Mouse (Mus musculus): ENCODE results near the gene B4galnt3. TPM values are rescaled to one million over a fixed set of nuclear protein-coding genes. Genes with fewer than 3 reads are reported as not detected.

The B4galnt3 gene
- polyA plus RNA-seq, 1 experiment from 2014 or later, result 0.29 TPM

- H3K4me3 ChIP-seq (replicated peaks), result no peak overlapping the region
- no peaks in the 10 kb centered on the region for H3K36me3 ChIP-seq
- no peak overlapping the region for H3K9ac ChIP-seq
- H3K27ac ChIP-seq, result no peak overlapping the region
- H3K4me1 ChIP-seq (replicated peaks), result no peaks in the 10 kb centered on the region
- no peaks in the 10 kb centered on the region for H3K27me3 ChIP-seq
- WGBS (ENCODE audit: insufficient replicate concordance), result 63% methylated on average over 8 of the region's 8 CpGs
- no peak for DNase-seq
- no peaks in the 10 kb centered on the region for H3K9me3 ChIP-seq (replicated peaks)
- H3K4me2 ChIP-seq, result no peak overlapping the region
- ATAC-seq (ENCODE audit: low read depth), result no peak
Observed at GRCm38 (mm10) chr6:120243250-120243649, 51.1 kb downstream of the B4galnt3 start.

GRCm38 (mm10) chr6:120242530-120242929 is 51.8 kb downstream of the B4galnt3 start:
- DNase-seq, result no peak
- H3K4me1 ChIP-seq (replicated peaks), result no peaks in the 10 kb centered on the region
- no peaks in the 10 kb centered on the region for H3K36me3 ChIP-seq
- no peak overlapping the region for H3K9ac ChIP-seq
- H3K9me3 ChIP-seq (replicated peaks), result no peaks in the 10 kb centered on the region
- H3K27ac ChIP-seq, result no peak overlapping the region
- no peaks in the 10 kb centered on the region for H3K27me3 ChIP-seq
- H3K4me3 ChIP-seq (replicated peaks), result no peak overlapping the region
- WGBS (ENCODE audit: insufficient replicate concordance), result 64% methylated on average over 8 of the region's 8 CpGs
- ATAC-seq (ENCODE audit: low read depth), result no peak
- H3K4me2 ChIP-seq, result no peak overlapping the region

GRCm38 (mm10) chr6:120241453-120241852 is 52.9 kb downstream of the B4galnt3 start:
- Histone ChIP-seq H3K27me3 (no peaks in the 10 kb centered on the region), H3K9me3 (replicated peaks) (no peaks in the 10 kb centered on the region), H3K4me2 (no peak overlapping the region), H3K27ac (no peak overlapping the region), H3K4me1 (replicated peaks) (no peaks in the 10 kb centered on the region), H3K36me3 (no peaks in the 10 kb centered on the region), H3K4me3 (replicated peaks) (no peak overlapping the region), H3K9ac (no peak overlapping the region)
- DNase-seq (no peak), ATAC-seq (ENCODE audit: low read depth) (no peak)
- 83% methylated on average over 12 of the region's 12 CpGs for WGBS (ENCODE audit: insufficient replicate concordance)

- Histone ChIP-seq H3K27ac (no peak overlapping the region), H3K4me1 (replicated peaks) (no peaks in the 10 kb centered on the region), H3K4me2 (no peak overlapping the region), H3K4me3 (replicated peaks) (no peak overlapping the region), H3K36me3 (no peaks in the 10 kb centered on the region), H3K9ac (no peak overlapping the region), H3K9me3 (replicated peaks) (no peaks in the 10 kb centered on the region), H3K27me3 (no peaks in the 10 kb centered on the region)
- DNase-seq (no peak), ATAC-seq (ENCODE audit: low read depth) (no peak)
- WGBS (ENCODE audit: insufficient replicate concordance), result 51% methylated on average over 5 of the region's 5 CpGs
Observed at GRCm38 (mm10) chr6:120240461-120240860, 53.9 kb downstream of the B4galnt3 start.

GRCm38 (mm10) chr6:120235874-120236273 is 58.5 kb downstream of the B4galnt3 start:
- no peak overlapping the region for H3K27ac ChIP-seq
- H3K27me3 ChIP-seq, result peaks cover 9% of the 10 kb centered on the region; the same call in 1 of the 2 replicates
- no peak overlapping the region for H3K4me2 ChIP-seq
- no peaks in the 10 kb centered on the region for H3K9me3 ChIP-seq (replicated peaks)
- DNase-seq, result no peak
- 58% methylated on average over 7 of the region's 7 CpGs for WGBS (ENCODE audit: insufficient replicate concordance)
- H3K4me3 ChIP-seq (replicated peaks), result no peak overlapping the region
- H3K4me1 ChIP-seq (replicated peaks), result no peaks in the 10 kb centered on the region
- no peaks in the 10 kb centered on the region for H3K36me3 ChIP-seq
- H3K9ac ChIP-seq, result no peak overlapping the region
- no peak for ATAC-seq (ENCODE audit: low read depth)

- 76% methylated on average over 6 of the region's 6 CpGs for WGBS (ENCODE audit: insufficient replicate concordance)
- no peak overlapping the region for H3K4me2 ChIP-seq
- ATAC-seq (ENCODE audit: low read depth) (no peak), DNase-seq (no peak)
- no peaks in the 10 kb centered on the region for H3K4me1 ChIP-seq (replicated peaks)
- H3K27ac ChIP-seq, result no peak overlapping the region
- no peaks in the 10 kb centered on the region for H3K36me3 ChIP-seq
- H3K27me3 ChIP-seq, result peaks cover 9% of the 10 kb centered on the region; the same call in 1 of the 2 replicates
- H3K9ac ChIP-seq, result no peak overlapping the region
- no peaks in the 10 kb centered on the region for H3K9me3 ChIP-seq (replicated peaks)
- no peak overlapping the region for H3K4me3 ChIP-seq (replicated peaks)
Observed at GRCm38 (mm10) chr6:120232885-120233284, 61.5 kb downstream of the B4galnt3 start.

- DNase-seq (no peak), ATAC-seq (ENCODE audit: low read depth) (no peak)
- Histone ChIP-seq H3K9ac (no peak overlapping the region), H3K9me3 (replicated peaks) (no peaks in the 10 kb centered on the region), H3K4me2 (no peak overlapping the region), H3K27me3 (peaks cover 13% of the 10 kb centered on the region; the same call in 1 of the 2 replicates), H3K36me3 (no peaks in the 10 kb centered on the region), H3K27ac (no peak overlapping the region), H3K4me1 (replicated peaks) (no peaks in the 10 kb centered on the region), H3K4me3 (replicated peaks) (no peak overlapping the region)
- WGBS (ENCODE audit: insufficient replicate concordance), result 40% methylated on average over 1 of the region's 1 CpGs
Observed at GRCm38 (mm10) chr6:120230441-120230840, 63.9 kb downstream of the B4galnt3 start.

GRCm38 (mm10) chr6:120229806-120230205 is 64.6 kb downstream of the B4galnt3 start:
- H3K27ac ChIP-seq, result no peak overlapping the region
- no peaks in the 10 kb centered on the region for H3K4me1 ChIP-seq (replicated peaks)
- no peaks in the 10 kb centered on the region for H3K9me3 ChIP-seq (replicated peaks)
- 56% methylated on average over 7 of the region's 7 CpGs for WGBS (ENCODE audit: insufficient replicate concordance)
- DNase-seq (no peak), ATAC-seq (ENCODE audit: low read depth) (no peak)
- no peak overlapping the region for H3K4me3 ChIP-seq (replicated peaks)
- no peak overlapping the region for H3K9ac ChIP-seq
- H3K4me2 ChIP-seq, result no peak overlapping the region
- H3K27me3 ChIP-seq, result peaks cover 13% of the 10 kb centered on the region; the same call in 1 of the 2 replicates
- H3K36me3 ChIP-seq, result no peaks in the 10 kb centered on the region

GRCm38 (mm10) chr6:120227068-120227467 is 67.3 kb downstream of the B4galnt3 start:
- Histone ChIP-seq H3K9ac (no peak overlapping the region), H3K4me2 (no peak overlapping the region), H3K27ac (no peak overlapping the region), H3K36me3 (no peaks in the 10 kb centered on the region), H3K9me3 (replicated peaks) (no peaks in the 10 kb centered on the region), H3K4me3 (replicated peaks) (no peak overlapping the region), H3K27me3 (0 out of 2 replicates have a peak, but pooled peaks cover 4% of the 10 kb centered on the region), H3K4me1 (replicated peaks) (no peaks in the 10 kb centered on the region)
- no peak for DNase-seq
- 78% methylated on average over 7 of the region's 7 CpGs for WGBS (ENCODE audit: insufficient replicate concordance)
- ATAC-seq (ENCODE audit: low read depth), result no peak

GRCm38 (mm10) chr6:120225355-120225754 is 69.0 kb downstream of the B4galnt3 start:
- Histone ChIP-seq H3K4me2 (no peak overlapping the region), H3K9ac (no peak overlapping the region), H3K27ac (no peak overlapping the region), H3K36me3 (no peaks in the 10 kb centered on the region), H3K4me1 (replicated peaks) (no peaks in the 10 kb centered on the region; the same call in 1 of the 2 replicates), H3K27me3 (0 out of 2 replicates have a peak, but pooled peaks cover 4% of the 10 kb centered on the region), H3K9me3 (replicated peaks) (no peaks in the 10 kb centered on the region), H3K4me3 (replicated peaks) (no peak overlapping the region)
- ATAC-seq (ENCODE audit: low read depth) (no peak), DNase-seq (no peak)
- 51% methylated on average over 6 of the region's 6 CpGs for WGBS (ENCODE audit: insufficient replicate concordance)

- H3K9me3 ChIP-seq (replicated peaks), result no peaks in the 10 kb centered on the region
- H3K36me3 ChIP-seq, result no peaks in the 10 kb centered on the region
- no peak overlapping the region for H3K27ac ChIP-seq
- no peak overlapping the region for H3K9ac ChIP-seq
- WGBS (ENCODE audit: insufficient replicate concordance), result 18% methylated on average over 6 of the region's 6 CpGs
- peaks cover 12% of the 10 kb centered on the region for H3K4me1 ChIP-seq (replicated peaks)
- no peak overlapping the region for H3K4me3 ChIP-seq (replicated peaks)
- DNase-seq (peak; percentile 16), ATAC-seq (ENCODE audit: low read depth) (peak; percentile 28; the same call in 1 of the 2 replicates)
- no peak overlapping the region for H3K4me2 ChIP-seq
- 0 out of 2 replicates have a peak, but pooled peaks cover 4% of the 10 kb centered on the region for H3K27me3 ChIP-seq
Observed at GRCm38 (mm10) chr6:120222669-120223068, 71.7 kb downstream of the B4galnt3 start.

GRCm38 (mm10) chr6:120219281-120219680 is 75.1 kb downstream of the B4galnt3 start:
- no peak overlapping the region for H3K4me2 ChIP-seq
- WGBS (ENCODE audit: insufficient replicate concordance), result 75% methylated on average over 2 of the region's 2 CpGs
- H3K36me3 ChIP-seq, result no peaks in the 10 kb centered on the region
- peak overlapping the region; percentile 58; the same call in 1 of the 2 replicates for H3K27ac ChIP-seq
- no peak overlapping the region for H3K9ac ChIP-seq
- no peak for ATAC-seq (ENCODE audit: low read depth)
- no peaks in the 10 kb centered on the region for H3K27me3 ChIP-seq
- H3K9me3 ChIP-seq (replicated peaks), result no peaks in the 10 kb centered on the region
- H3K4me3 ChIP-seq (replicated peaks), result no peak overlapping the region
- DNase-seq, result no peak
- H3K4me1 ChIP-seq (replicated peaks), result peaks cover 46% of the 10 kb centered on the region
